Mouse (Mus musculus): Measurements from ENCODE around the gene Cnga1.
A peak's percentile ranks its signal among the peaks of the same experiment; 100 is the strongest.

Cnga1 gene

DNA sequence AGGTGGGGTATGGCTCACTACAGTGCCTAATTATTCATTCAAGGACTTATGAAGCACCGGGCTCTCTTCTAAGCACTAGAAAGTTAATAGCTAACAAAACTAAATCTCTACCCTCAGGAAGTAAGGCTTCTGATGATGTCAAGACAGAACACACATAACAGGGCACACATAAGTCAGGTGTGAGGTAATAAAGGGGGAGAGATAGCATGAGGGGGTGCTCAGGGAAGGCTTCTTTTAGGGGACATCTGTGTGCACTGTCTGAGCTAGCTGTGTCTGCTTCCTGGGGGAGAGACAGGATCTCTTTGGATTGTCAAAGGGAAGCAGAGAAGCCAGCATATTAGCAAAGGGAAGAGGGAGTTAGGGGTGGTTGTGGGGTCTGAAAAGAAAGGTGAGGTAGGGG, at the start of gene Cnga1:
Gene Cnga1 (minus strand): TSS at position 101 of the 400 bp plus-strand sequence.
- peak; percentile 12 for DNase-seq

- peak; percentile 50 for DNase-seq
These were observed 46.4 kb upstream of the Cnga1 start for GRCm38 (mm10) chr5:72690516-72690915.

DNA sequence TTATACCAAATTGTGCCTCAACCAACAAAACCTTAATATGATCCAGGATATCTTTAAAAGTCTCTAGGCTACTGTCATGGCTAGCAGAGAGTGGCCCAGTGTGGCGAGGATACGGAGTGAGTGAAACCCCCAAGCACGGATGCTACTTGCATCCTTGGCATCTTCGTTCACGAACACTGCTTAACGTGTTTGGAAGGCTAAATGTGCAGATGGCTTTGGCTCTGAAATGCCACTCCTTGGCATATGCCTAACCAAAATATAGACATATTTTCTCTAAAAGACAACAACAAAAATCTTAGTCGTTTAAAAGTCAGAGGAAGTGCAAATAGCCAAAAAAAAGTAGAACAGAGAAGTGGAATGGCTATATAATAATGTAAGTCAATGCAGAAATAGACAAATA, 45.5 kb upstream of the Cnga1 start:
- DNase-seq: peak; percentile 29

DNA sequence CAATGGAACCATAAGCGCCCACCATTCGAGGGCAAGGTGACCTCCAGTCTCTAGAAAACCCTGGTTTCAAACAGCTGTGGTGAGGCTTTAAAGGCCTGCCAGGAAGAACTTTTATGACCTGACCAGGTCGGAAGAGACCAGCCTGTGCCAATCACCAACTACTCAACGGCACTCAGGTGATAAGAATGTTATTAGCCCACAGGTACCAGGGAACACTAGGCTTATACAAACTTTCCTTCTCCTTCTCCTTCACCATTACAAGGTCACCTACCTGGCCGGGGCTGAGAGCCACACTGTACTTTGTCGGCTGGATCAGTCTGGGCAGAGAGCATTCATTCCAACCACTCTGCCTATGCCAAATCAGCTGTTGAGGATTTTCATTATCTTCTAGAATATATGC, 37.4 kb upstream of the Cnga1 start:
- peak; percentile 22 for DNase-seq

- DNase-seq: peak; percentile 22
These were observed 31.0 kb upstream of the Cnga1 start for GRCm38 (mm10) chr5:72674994-72675542.

DNA sequence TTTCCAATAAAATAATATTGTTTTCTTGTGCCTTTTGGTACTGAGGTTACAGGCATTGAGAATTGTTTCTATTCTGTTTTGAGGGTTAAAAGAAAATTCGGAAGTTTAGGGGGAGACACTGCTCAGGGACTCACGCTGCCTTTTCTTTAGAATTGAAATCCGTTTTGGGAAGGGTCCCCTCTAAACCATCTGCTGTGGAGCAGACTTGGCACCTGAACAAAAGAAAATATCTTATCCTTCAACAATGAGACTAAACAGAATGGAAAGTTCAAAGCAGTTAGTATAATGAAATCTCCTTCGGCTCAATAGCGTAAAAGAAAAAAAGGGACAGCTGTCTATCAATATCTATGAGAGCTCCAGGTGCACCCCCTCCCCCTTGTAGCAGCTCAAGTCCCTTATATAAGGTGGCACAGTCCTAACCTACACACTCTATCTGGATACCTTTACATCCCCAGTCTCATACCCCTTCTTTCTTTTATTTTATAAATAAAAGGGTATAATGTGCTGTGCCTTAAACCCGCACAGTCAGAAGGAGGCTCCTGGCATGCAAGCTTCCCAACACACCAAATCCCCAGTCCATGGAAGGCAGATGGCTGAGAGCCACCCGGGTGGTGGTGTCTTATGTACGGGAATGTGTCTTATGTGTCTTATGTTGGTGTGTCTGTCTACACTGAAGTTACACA, 27.1 kb upstream of the Cnga1 start:
- peak; percentile 73 for DNase-seq

DNA sequence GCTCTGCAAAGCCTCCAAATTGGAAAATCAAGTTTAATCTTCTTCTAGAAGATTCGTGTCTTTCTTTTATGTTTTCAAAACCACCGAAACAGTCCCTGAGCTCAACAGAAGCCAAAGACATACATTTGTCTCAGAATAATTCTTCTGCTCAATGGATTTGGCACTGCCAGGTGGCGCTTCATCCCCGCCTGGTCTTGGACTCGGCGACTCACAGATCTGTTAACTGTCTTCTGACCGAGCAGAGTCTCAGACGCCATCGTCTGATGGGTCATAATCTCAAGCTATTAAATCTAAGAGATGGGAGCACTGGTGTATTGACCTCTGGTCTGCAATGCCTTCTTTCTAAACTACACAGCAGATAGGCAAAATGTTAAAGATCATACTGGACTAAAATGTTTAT, 24.3 kb upstream of the Cnga1 start:
- DNase-seq: peak; percentile 58

DNA sequence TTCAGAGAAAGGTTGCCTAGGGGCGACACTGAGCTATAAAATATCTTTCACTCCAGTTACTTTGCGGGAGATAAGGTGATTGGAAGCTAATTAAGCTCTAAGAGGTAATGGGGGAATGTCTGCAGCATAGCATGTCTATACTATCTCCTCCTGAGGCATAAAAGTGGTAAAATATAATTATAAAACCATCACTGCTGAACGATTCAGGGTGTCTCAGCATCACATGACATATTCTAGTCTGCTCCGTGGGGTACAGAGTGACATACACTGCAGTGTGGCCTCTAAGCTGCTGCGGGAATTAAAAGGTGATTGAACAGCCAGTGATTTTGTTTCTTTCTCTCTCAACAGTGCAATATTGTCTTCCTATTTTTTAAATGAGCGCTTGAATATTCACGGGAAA, 22.4 kb upstream of the Cnga1 start:
- DNase-seq: no peak

- DNase-seq: peak; percentile 76
These were observed 21.2 kb upstream of the Cnga1 start for GRCm38 (mm10) chr5:72665281-72665680.

GRCm38 (mm10) chr5:72664854-72665253, 20.8 kb upstream of the Cnga1 start:
- peak; percentile 53 for DNase-seq

DNA sequence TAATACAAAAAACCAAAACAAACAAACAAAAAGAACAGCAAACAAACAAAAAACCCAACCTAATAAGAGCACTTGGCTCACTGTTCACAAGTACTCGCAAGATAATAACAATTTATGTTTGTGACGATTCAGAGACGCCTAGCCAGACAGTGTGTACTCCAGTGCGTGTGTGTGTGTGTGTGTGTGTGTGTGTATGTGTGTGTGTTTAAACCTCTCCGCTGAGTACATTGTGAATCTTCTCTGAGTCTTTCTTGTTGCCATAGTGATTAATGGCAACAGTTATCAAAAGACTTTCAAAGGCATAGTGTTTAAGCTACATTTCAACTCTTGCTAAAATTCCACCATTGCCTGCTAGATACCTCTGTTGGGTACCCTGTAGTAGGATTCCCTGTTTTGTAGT, 20.1 kb upstream of the Cnga1 start:
- DNase-seq: peak; percentile 55

DNA sequence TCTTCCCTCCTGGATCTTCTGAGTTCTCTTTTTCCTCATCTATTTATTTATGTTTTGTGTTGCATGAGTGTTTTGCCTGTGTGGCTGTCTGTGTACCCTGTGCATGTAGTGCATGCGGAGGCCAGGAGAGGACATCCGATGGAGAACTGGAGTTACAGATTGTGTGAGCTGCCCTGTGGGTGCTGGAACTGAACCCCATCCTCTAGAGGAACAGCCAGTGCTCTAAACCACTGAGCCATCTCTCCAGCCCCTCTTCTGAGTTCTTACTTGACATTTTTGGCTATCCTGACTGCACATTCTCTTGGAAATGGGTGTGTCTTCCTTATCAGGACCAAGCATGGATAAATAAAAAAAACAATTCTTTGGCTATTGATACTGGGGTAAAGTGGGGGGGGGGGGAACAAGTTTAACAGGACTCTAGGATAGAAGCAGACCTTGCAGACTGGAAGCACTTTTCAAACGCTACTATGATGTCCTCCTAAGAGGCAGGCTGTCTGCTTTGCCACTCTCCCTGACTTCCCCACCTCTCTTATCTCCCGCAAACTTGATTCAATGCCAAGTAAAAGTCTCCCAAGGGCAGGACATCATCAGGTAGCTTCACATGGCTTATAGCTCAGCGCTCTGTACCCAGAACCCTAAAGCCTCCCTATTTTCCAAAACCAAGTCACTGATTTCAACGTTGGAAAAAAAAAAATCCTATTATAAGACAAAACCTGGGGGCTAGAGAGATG, 17.1 kb upstream of the Cnga1 start:
- DNase-seq: peak; percentile 59

DNA sequence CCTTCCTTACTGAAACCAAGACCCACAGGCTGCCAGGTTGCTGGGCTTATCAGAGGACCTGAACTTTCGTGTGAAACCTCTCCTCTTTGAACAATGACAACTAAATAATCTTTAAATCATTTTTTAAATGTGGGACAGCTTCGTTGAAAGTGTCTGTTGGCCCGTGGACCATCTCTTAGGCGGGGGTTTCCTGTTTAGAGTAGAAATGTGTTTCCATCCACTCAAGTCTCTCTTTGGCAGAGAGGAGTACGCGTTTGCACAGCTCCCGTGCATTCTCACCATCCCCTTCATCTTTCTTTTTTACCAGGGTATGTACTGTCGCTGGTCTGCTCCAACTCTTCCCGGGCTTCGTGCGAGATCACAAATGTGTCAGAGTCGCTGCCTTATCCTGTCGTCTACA, 14.3 kb upstream of the Cnga1 start:
- DNase-seq: no peak

DNA sequence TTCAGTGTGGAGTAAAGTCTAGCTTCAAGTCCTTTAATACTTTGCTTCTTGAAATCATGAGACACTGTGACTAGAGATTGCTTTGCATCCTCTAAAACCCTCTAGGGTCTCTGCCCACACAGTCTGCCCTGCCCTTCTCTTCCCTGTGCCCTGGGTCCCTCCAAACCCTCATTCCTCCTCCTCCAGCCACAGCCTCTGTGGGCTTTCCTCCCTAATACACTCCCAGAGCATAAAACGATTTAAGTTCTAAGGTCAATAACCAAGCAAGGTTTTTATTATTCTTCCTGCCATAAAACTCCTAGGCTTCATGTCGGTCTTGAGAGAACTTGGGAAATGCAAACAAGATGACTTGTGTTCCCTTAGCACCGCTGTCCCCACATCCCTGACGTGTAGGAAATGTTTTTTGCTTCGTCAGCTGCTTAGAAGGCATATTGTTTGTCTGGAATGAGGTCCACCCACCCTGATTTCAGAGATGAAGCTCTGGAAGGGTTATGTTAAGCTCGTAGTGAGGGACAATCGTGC, 12.3 kb upstream of the Cnga1 start:
- peak; percentile 22 for DNase-seq

DNA sequence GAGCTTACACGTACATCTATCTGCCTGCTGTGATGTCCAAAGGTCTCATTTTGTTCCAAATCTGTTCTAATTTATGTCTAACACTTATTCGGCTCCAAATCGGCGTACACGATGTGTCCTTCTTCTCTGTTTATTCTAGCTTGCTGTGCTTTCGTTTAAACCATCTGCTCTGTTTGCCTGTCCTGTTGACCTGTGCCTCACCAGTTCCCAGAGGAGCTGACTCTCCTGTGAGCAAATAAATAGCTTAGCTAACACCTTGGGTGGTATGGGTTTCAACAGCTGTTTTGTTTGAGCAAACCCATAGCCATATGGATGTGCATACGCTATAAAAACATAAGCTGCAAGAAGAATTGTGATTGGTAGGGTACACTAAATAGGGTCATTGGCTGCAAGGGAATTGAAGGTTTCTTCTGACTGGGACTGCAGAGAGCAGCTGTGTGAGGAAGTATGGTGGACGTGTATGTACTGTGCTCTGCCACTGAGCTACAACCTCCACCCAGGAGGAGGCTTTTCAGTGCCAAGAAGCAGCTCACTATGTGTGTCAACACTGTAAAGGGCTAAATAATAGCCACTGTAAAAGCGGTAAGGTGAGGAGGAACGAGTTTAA, 9.1 kb upstream of the Cnga1 start:
- DNase-seq: peak; percentile 40

DNA sequence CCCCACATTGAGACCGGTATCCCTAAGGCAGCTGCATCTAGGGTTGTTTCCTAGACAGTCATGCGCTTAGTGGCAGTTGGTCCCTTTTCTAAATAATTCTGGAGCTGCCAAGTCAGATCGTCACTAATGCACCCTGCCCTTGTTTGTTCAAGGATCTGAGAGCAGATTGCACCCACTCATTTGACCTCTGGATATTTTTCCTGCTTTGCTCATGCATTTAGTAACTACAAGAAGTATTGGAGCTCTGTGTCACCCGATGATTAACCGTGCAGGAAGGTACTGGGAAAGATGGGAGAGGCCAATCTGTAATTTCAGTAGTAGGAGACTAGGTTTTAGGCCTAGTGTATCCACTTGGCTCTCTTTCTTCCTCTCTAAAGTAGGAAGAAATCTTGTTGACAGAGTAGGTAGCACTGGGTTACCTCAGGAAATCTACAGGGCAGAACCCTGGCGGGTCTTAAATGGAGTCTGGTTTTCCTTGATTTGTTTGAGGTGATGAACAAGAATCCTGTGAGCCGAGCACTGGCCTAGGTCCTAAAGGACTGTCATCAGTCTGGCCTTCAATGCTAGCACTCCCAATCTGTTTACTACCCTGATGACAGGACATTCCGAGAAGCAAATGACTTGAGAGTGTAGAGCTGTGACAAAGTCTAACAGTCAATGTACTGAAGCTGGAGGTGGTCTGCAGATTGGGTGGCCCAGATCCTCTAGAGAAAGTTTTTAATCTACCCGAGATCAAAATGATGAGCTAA, 5.1 kb upstream of the Cnga1 start:
- DNase-seq: peak; percentile 69

DNA sequence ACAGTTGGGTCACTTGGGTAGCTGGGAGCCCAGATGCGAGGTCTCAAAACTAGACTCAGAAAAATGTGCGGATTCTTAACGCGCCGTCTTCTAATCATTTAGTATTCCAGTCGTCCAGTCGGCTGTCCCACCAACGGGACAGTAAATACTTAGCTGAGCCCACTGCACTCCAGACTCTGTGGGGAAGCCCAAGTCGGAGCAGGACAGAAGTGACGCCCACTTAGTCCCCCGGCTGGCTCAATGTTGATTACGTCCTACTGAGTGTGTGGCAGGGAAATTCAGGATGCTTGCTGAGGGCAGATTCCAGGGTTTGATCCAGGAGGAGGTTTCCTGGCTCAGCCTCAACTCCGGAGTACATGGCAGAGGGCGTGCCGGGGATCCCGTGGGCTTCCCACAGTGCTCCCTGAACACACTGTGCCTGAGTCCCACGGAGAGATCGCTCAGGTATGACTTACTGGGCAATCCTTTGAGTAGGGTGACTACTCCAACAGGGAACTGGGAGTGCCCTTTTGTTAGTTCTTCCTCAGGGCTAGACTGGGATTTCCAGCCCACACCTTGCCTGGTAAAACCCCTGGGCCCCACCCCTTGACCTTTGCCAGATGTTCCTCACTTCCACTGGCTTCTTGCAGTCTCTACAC, 4.0 kb upstream of the Cnga1 start:
- DNase-seq: peak; percentile 79

GRCm38 (mm10) chr5:72647418-72647907, 3.4 kb upstream of the Cnga1 start, which contains the start of gene Nipal1:
TSS of gene Nipal1 (plus strand) at chr5:72647795.
- DNase-seq: peak; percentile 95

- DNase-seq: no peak
These were observed 2.9 kb upstream of the Cnga1 start for GRCm38 (mm10) chr5:72646996-72647395.

GRCm38 (mm10) chr5:72646131-72646530, 2.1 kb upstream of the Cnga1 start:
- peak; percentile 30 for DNase-seq

DNA sequence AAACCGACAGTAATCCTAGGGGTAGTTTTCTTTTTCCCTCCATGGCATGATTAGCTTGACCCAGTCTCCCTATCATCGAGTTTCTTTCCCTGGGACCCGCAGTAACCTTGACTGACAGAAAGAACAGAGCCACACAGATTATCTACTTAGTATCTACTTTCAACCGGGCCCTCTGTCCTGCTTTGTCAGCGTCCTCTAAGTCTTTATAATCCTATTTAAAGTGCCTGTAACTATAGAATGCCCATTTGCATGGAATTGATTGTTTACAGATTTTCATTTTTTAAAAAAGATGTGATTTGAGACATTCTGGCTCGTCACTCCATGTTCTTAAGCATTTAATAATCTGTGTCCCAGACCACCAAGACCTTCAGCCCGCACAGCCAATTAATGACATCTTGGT, 420 bp downstream of the Cnga1 start:
- peak; percentile 25 for DNase-seq

- DNase-seq: no peak
These were observed 4.0 kb downstream of the Cnga1 start for GRCm38 (mm10) chr5:72640072-72640471.
